Mouse (Mus musculus) gastrocnemius, adult 2 months (tissue): ENCODE measurements around the gene Supt5. TPM values are rescaled to one million over a fixed set of nuclear protein-coding genes. Genes with fewer than 3 reads are reported as not detected.
A peak's percentile ranks its signal among the peaks of the same experiment; 100 is the strongest.

ENCODE experiments used
- DNase-seq: peaks from one replicate; pipeline ENCODE4 v3.0.0; 2022
- H3K27ac ChIP-seq: fragments of 200-600 bp; 2 replicates; pipeline ENCODE4 v1.8.1; 2022; ENCODE audit warnings: mild to moderate bottlenecking
- H3K4me3 ChIP-seq: fragments of 200-600 bp; 2 replicates; pipeline ENCODE4 v1.8.1; 2022; ENCODE audit warnings: mild to moderate bottlenecking, moderate library complexity
- CTCF ChIP-seq: fragments of 200-600 bp; IDR thresholded peaks from 2 replicates; pipeline ENCODE4 v1.8.1; 2022; ENCODE audit warnings: antibody characterized with exemption, mild to moderate bottlenecking, moderate library complexity
- intact Hi-C: fragments of 180-260 bp; cut with DNase I; formaldehyde crosslinking; loops from one replicate; pipeline ENCODE4 v1.15.1; 2025
- total RNA-seq, 2 experiments: library from RNA; stranded (reverse); gene quantifications; 2 replicates each; pipeline ENCODE4 v1.2.3; 2021

Gene Supt5
- total RNA-seq, 2 experiments from 2014 or later, result 57.9 to 68.6 TPM

DNA sequence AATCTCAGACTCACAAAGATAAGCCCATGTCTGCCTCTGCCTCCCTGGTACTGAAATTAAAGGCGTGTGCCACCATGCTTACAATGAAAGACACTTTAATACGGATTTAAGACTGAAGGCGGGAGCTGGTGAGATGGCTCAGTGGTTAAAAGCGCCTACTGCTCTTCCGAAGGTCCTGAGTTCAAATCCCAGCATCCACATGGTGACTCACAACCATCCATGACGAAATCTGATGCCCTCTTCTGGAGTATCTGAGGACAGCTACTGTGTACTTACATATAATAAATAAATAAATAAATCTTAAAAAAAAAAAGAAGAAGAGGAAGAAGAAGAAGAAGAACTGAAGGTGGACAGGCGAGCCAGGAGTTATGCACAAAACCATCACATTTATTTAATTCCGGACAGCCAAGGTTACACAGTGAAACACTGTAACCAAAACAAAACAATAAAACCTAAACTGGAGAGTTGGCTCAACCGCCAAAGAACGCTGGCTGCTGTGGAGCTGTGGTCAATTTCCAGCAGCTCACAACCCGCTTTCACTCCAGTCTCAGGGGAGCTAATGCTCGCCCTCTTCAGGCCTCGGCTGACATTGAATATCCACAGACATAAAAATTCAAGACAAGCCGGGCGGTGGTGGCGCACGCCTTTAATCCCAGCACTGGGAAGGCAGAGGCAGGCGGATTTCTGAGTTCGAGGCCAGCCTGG lies 819 bp upstream of the Supt5 start:
- peak; percentile 52 for TF ChIP-seq CTCF
- Histone ChIP-seq H3K27ac (peak overlapping the region; percentile 96), H3K4me3 (peak overlapping the region; percentile 77)
- DNase-seq, result peak; percentile 78
- intact Hi-C loops, result loop anchor here (5.0 kb wide), 1 partner anchor 162 kb away; the partner anchor contains the start of gene Dyrk1b

DNA sequence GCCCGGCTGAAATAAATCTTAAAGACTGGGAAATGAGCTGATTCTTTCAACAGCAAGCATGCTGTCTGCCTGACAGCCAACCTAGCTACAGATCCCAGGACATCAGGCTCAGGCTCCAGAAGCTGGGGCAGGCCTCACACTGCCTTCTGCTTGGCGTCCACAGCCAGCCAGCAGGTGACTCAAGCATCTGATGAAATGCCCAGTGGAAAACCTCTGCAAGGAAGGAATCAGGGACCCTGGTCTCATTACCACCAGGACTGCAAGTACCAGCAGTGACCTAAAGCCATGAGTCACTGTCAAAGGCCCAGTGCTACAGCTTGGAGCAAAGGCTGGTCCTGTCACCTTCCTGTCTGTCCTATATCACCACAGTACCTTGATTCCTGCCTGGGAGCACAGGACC lies 3.1 kb downstream of the Supt5 start:
- no peak for DNase-seq

DNA sequence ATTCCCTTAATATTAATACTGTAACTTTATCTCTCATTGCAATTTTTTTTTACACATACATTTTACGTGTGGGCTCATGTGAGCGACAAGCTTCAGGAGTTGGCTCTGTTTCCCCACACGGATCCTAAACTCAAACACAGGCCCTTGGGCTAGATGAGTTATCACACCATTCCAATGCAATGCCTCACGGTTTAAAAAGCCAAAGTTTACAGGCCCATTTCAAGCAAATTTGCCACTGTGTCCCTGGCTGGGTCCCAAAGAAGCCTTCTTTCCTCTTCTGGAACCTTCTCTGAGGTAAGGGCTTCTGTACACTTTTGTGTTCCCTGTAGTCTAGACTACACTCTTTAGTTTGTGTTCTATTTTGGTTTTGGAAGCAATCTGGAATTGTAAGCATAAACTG lies 4.0 kb downstream of the Supt5 start:
- Histone ChIP-seq H3K4me3 (no peak overlapping the region), H3K27ac (peak overlapping the region; percentile 51)
- DNase-seq, result no peak
- TF ChIP-seq CTCF, result no peak
- intact Hi-C loops, result no loop called here

More for the DNA sequence above, 3.1 kb downstream of the Supt5 start:
- TF ChIP-seq CTCF, result no peak
- intact Hi-C loops, result loop anchor here (5.0 kb wide), 1 partner anchor 158 kb away; the partner anchor contains the start of gene Dyrk1b
- no peak overlapping the region for H3K4me3 ChIP-seq
- H3K27ac ChIP-seq, result peak overlapping the region; percentile 31; the same call in 1 of the 2 replicates

DNA sequence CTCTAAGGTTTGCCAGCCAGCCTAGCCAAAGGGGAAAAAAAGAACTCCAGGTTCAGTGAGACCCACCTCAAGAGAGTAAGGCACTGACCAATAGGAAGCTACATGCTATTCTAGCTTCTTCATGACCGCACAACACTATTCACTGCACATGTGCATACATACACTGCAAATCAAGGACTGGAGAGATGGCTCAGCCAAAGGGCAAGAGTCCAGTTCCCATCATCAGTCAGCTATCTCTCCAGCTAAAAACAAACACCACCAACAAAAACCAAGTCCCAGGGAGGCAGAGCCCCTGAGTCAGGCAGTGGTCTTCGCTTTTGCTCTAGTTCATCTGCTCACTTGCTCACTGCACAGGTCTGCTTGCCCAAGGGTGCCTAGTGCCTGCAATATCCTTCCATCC lies 10.3 kb downstream of the Supt5 start:
- no peak overlapping the region for H3K27ac ChIP-seq
- intact Hi-C loops, result no loop called here
- DNase-seq, result no peak
- H3K4me3 ChIP-seq, result no peak overlapping the region
- TF ChIP-seq CTCF, result no peak

DNA sequence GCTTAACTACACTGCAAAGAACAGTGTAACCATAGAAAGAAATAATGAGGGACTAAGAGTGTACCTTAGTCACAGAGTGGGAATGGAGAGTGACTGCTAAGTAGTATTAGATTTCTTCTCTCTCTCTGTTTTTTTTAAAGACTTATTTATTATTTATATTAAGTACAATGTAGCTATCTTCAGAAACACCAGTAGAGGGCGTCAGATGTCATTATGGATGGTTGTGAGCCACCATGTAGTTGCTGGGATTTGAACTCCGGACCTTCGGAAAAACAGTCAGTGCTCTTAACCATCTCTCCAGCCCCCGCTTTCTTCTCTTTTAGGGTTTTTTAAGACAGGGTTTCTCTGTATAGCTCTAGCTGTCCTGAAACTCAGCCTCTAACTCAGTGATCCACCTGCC lies 12.1 kb downstream of the Supt5 start:
- intact Hi-C loops, result no loop called here
- no peak for DNase-seq
- no peak overlapping the region for H3K4me3 ChIP-seq
- peak; percentile 38 for TF ChIP-seq CTCF
- no peak overlapping the region for H3K27ac ChIP-seq

DNA sequence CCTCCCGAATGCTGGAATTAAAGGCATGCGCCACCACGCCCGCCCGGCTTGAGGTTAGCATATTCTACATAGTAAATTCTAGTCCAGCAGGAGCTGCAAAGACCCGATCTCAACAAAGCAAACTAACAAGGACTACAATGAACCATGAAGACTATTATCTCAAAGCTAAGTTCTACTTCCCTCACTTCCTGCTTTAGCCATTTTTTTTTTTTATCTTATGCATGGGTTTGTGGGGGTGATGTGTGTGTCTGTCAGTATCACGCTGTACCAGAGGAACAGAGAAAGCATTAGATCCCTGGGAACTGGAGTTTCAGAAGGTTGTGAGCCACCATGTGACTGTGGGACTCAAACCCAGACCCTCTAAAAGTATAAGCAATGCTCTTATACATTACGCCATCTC lies 13.3 kb downstream of the Supt5 start:
- no peak for DNase-seq
- no peak overlapping the region for H3K27ac ChIP-seq
- TF ChIP-seq CTCF, result no peak
- no peak overlapping the region for H3K4me3 ChIP-seq
- intact Hi-C loops, result no loop called here

DNA sequence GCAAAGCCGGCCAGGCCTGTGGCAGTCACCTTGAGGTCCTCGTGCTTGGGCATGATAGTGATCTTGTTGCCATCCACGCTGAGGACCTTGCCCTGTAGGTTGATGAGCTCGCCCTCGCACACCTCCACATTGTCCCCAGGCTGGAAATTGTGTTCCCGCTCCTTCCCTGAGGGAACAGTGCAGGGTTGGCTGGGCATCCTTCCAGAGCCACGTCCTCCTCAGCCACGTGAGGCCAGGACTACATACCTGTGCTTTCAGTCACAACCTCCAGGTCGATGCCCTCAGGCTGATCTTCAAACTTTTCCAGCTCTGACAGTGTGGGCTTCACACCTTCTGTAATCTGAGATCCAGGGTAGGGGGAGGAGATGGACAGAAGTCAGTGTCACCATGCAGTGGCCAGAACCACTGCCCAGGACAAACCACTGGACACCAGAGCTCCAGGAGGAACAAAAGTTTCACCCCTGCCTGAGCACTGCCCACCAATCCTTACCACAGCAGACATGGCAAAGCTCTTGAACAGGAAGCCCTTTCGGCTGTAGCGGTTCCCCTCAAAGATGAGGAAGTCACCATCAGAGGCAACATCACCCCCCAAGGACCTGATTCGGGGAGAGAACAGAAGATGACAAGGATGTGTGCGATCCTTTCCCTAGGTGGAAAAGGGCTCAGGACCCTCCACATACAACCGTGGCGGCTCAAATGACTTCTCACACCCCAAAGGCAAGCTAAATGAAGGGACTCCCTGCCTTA lies 16.4 kb downstream of the Supt5 start:
- Histone ChIP-seq H3K4me3 (no peak overlapping the region), H3K27ac (no peak overlapping the region)
- intact Hi-C loops, result no loop called here
- no peak for DNase-seq
- TF ChIP-seq CTCF, result no peak

DNA sequence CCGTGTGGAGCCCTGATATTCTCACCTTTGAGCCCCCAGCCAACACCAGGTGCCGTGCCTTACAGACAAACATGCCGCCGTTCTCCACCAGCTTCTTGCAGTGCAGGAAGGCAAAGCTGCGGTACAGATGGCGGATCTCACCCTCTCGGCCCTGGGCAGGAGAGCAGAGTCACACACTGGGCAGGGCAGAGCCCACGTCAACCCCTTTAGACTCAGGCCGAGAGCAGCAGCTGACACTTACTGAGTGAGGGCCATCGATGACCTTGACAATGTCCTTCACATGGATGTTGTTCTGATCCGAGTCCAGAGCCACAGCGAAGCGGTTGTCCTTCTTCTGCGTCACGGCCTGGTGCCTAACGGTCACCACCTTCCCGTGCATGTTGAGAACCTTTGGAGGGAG lies 19.8 kb downstream of the Supt5 start:
- Histone ChIP-seq H3K27ac (no peak overlapping the region), H3K4me3 (no peak overlapping the region)
- no peak for TF ChIP-seq CTCF
- intact Hi-C loops, result no loop called here
- no peak for DNase-seq

DNA sequence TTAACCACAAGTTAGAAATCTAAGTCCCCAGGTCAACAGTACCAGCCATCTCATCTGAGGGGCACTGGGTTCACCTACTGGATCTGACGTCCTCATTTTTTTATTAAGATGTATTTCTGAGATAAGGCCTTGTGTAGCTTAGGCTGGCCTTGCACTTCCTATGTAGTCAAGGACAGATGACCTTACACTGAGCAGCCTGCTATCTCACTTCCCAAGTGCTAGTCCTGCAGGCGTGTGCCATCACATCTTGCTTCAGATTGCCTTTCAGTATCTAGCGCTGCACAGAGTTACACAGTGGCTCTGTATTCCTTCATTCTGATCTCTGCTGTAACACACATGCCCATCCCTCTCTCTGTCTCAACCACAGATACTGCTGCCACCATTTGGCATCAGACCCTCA lies 20.5 kb downstream of the Supt5 start:
- Histone ChIP-seq H3K4me3 (no peak overlapping the region), H3K27ac (no peak overlapping the region)
- TF ChIP-seq CTCF, result no peak
- DNase-seq, result no peak
- intact Hi-C loops, result no loop called here

DNA sequence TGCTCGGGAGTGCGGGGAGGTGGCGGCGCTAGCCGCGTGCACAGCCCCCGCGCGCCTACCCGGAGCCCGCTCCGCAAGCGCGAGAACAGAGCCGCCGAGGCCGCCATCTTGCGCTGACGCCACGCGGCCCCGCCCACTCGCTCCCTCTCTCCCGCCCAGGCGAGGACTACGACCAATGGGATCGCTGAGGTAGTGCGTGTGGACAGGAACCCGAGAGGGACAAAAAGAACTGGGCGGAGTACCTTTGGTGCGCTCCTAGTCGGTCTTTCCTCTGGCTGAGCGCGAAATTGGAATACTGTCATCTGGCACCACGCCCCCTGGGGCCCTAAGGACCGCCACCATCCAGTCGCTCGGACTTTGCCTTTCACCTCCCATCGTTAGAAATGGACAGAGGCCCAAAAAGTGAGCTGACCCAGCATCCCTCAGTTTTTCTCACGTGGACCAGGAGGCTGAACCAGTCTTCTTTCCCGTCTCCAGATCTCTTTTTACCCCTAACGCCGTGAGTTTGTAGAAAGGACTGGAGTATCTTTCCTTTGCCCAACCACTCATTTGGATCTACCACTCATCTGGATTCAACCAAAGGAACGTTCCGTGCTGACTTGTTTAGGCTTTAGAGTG lies 26.5 kb downstream of the Supt5 start, which contains the start of gene Timm50:
Gene Timm50, minus strand, starts transcription at position 147 of the 618 bp plus-strand sequence.
- DNase-seq, result peak; percentile 98
- no peak for TF ChIP-seq CTCF
- intact Hi-C loops, result loop anchor here (5.0 kb wide), 1 partner anchor 35 kb away; the partner anchor contains the start of gene Eid2b
- Histone ChIP-seq H3K4me3 (peak within 1 kb of the TSS; percentile 75), H3K27ac (peak within 1 kb of the TSS; percentile 89)

DNA sequence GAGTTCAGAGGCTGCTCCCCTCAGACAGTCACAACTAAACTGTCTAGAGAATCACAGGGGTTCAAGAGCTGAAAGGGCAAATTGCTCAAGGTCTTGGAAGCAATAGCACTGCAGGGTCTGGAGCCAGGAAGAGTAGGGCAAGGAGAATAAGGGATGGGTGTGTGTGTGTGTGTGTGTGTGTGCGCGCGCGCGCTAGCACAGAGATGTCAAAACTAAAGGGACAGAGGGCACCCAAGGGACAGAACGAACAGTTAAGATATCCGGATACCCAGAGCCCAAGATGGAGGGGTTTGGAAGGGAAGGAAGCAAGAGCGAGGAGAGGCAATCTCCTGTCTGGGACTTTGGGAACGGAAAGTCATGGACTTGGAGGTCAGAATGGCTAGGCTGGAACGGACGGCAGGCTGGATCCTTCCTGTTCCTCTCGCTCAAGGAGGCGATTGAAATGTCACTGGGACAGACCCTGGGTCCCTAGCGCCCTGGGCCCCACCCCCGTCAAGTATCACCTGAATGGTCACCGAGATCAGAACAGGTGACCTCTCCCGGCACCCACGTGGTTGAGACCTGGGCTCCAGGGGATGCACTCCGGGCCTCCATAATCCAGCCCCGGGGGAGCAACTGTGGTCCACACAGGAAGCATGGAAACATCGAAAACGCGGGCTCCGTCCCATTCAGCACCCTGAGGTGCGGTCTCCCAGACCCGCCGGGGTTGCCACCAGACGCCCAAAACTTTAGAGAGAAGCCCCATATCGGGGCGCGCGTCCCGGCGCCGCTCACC lies 27.2 kb downstream of the Supt5 start:
- intact Hi-C loops, result loop anchor here (5.0 kb wide), 1 partner anchor 34 kb away; the partner anchor contains the start of gene Eid2b
- Histone ChIP-seq H3K27ac (peak overlapping the region; percentile 89), H3K4me3 (peak overlapping the region; percentile 75)
- no peak for TF ChIP-seq CTCF
- no peak for DNase-seq

DNA sequence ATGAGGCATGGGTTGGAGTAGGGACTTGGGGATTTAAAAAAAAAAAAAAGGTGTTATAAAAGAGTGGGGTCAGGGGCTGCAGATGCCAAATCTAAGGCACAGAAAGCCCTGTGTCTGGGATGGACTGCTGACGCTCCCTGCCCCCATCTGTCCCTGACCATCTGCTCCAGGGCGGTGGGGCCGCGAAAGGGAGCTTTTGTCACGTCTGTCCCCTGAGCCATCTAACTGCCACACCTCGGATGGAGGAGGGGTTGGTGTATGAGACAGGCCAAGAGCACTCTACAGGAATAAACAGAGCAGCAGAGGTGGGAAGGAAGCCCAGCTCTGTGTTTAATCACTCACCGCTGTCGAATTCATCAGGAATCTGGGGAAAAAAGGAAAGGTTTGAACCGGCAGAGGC lies 28.8 kb downstream of the Supt5 start:
- no peak for TF ChIP-seq CTCF
- intact Hi-C loops, result loop anchor here (5.0 kb wide), 1 partner anchor 32 kb away; the partner anchor contains the start of gene Eid2b
- no peak for DNase-seq
- Histone ChIP-seq H3K27ac (no peak overlapping the region), H3K4me3 (no peak overlapping the region)
